Mouse (Mus musculus): ENCODE measurements around the gene Gm20835. TPM values are rescaled to one million over a fixed set of nuclear protein-coding genes. Genes with fewer than 3 reads are reported as not detected.
"Not testable (repeated sequence)": the region's sequence is repeated elsewhere in the genome, so short reads cannot be mapped to it uniquely, and the experiment has no call there.

Gm20835 gene
- polyA plus RNA-seq (2015; fragmentation: Nextera tagmentation; extraction: Ambion mirVana): not detected in 2 replicates

- H3K27ac ChIP-seq (replicated peaks); H3K4me1 ChIP-seq; H3K4me3 ChIP-seq (replicated peaks); H3K9ac ChIP-seq (replicated peaks); H3K27me3 ChIP-seq (replicated peaks); H3K4me2 ChIP-seq; H3K36me3 ChIP-seq; ATAC-seq (ENCODE audit: low FRiP score); H3K9me3 ChIP-seq (replicated peaks): not testable (repeated sequence)
- no CpG with 5 or more reads among the region's 6 CpGs for WGBS
Observed at GRCm38 (mm10) chrY:36735190-36735589, at the start of gene Gm20835. Gene Gm20835, minus strand, starts transcription at chrY:36735290.

Data from neural tube, embryonic 15.5 days (tissue).